Mouse (Mus musculus) urinary bladder, adult 18-20 months (tissue): Measurements from ENCODE around the gene Bcl7b.

Experiments used
- DNase-seq, 2 experiments: peaks; one replicate each; pipeline ENCODE4 v3.0.0; 2022; ENCODE audit warnings: low spot score in 2 of 2, mixed read lengths in 2 of 2

Gene Bcl7b

GRCm38 (mm10) chr5:135168063-135169062 lies at the start of gene Bcl7b:
Gene Bcl7b, plus strand, starts transcription at chr5:135168283.
- DNase-seq, result peak; percentile 85 to 96

- DNase-seq, result peak; percentile 26 to 30
Observed at GRCm38 (mm10) chr5:135118589-135119081, 49.4 kb upstream of the Bcl7b start.

GRCm38 (mm10) chr5:135120753-135121152 lies 47.3 kb upstream of the Bcl7b start:
- DNase-seq, result no peak

DNA sequence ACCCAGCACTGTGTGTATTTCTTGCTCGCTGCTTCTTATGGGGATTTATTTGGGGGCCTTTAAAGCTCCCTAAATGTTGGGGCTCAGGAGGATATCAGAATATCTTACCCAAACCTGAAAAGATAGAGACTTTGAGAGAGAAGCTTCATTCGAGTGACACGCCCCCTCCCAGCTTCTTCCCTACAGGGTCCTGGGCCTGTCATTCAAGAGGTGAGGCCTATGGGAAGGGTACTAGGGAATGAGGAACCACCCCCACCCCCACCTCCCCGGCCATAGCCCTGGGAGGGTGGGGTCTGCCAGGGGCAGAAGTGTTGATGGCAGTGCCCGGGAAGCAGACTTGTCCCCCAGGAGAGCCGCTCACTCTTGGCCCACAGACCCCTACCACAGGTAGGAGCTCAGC lies 42.0 kb upstream of the Bcl7b start:
- no peak for DNase-seq

GRCm38 (mm10) chr5:135127669-135128068 lies 40.4 kb upstream of the Bcl7b start:
- no peak for DNase-seq

GRCm38 (mm10) chr5:135129747-135130146 lies 38.3 kb upstream of the Bcl7b start:
- no peak for DNase-seq

DNA sequence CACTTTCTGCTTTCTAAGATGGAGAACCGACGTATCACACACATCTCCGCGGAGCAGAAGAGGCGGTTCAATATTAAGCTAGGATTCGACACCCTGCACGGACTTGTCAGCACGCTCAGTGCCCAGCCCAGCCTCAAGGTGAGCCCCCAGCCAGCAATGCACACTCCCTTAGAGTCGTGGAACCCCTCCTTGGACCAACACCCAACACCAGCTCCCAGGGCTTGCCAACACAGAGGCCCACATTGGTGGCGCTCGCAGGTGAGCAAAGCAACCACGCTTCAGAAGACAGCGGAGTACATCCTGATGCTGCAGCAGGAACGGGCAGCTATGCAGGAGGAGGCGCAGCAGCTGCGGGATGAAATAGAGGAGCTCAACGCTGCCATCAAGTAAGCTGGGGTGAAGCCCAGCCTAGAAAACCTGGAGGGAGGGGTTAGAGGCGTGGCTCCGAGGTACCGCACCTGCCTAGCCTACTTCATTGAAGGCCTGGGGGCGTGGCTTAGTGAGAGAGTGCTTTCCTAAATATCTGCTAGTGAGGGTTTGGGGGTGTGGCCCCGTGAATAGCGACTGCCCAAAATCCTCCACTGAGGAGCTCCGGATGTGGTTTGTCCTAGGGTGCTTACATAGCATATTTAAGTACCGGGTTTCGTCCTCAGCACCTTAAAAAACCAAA lies 34.2 kb upstream of the Bcl7b start:
- DNase-seq, result peak; percentile 54

- peak in 1 of 2 experiments; percentile 5 for DNase-seq
Observed at GRCm38 (mm10) chr5:135134534-135134933, 33.5 kb upstream of the Bcl7b start.

DNA sequence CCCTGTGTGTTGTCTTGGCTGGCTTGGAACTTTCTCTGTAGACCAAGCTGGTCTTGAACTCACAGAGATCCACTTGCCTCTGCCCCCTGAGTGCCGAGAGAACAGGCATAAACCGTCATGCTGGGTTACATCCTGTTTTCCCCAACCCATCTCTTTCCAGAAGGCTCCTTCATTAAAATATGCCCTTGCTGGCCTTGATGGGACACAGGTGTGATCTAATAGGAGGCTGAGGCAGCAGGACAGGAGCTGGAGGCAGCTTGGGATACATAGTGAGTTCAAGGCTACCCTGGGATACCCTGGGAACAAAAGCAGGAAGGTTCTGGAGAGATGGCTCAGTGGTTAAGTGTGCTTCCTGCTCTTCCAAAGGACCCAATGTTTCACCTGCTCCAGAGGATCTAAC lies 28.2 kb upstream of the Bcl7b start:
- DNase-seq, result no peak

- no peak for DNase-seq
Observed at GRCm38 (mm10) chr5:135144469-135144868, 23.6 kb upstream of the Bcl7b start.

- no peak for DNase-seq
Observed at GRCm38 (mm10) chr5:135145532-135145931, 22.6 kb upstream of the Bcl7b start.

DNA sequence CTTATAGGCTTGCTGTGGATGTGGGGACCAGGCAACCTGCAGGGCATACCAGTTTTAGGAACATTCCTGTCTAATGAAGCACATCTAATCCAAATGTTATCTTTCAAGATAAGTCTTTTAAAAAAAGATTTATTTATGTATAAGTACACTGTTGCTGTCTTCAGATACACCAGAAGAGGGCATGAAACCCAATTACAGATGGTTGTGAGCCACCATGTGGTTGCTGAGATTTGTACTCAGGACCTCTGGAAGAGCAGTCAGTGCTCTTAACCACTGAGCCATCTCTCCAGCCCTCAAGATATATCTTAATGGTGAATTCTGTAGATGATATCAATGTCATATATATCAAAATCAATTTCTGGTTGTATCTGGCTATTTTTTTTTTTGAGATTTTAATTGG lies 22.1 kb upstream of the Bcl7b start:
- no peak for DNase-seq

GRCm38 (mm10) chr5:135148715-135149052 lies 19.4 kb upstream of the Bcl7b start:
- no peak for DNase-seq

GRCm38 (mm10) chr5:135149053-135149819 lies 18.8 kb upstream of the Bcl7b start, which contains the start of gene Tbl2:
Gene Tbl2, plus strand, starts transcription at chr5:135149657.
- peak; percentile 98 to 99 for DNase-seq

DNA sequence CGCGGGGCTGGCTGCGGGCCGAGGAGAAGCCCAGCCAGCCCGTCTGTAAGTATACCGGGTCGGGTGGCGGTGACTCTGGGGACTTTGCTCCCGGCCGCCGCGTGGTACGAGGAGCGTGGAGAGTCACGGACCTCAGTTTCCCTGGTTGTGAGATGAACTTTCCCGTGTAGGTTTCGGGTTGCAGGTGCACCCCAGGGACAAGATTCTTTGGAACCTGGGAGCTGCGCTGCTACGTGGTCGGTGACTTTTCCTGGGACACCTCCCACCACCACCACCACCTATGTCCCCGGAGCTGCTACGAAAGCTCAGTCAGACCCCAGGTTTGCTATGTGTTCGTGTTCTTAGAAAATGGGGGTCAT lies 18.3 kb upstream of the Bcl7b start:
- DNase-seq, result no peak

GRCm38 (mm10) chr5:135156496-135156895 lies 11.6 kb upstream of the Bcl7b start:
- no peak for DNase-seq

GRCm38 (mm10) chr5:135161221-135161620 lies 6.9 kb upstream of the Bcl7b start:
- peak in 1 of 2 experiments; percentile 46 for DNase-seq

DNA sequence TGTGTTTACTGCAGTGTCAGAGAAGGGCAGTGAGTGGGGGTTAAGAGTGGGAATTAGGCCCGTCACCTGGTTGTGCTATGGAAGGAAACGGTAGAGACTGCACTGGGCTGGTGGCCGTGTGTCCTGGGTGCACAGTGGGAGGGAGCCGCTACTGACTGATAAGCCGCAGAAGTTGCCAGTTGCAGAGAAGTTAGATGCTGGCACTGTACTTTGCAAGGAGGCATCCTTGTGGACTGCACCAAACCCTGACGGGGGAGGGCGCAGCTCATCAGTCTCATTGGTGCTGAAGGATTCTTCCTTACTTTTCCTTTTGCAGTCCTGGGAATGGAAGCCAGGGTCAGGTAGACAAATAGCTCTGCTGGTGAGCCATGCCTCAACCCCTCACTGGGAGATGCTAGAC lies 6.4 kb upstream of the Bcl7b start:
- DNase-seq, result no peak

DNA sequence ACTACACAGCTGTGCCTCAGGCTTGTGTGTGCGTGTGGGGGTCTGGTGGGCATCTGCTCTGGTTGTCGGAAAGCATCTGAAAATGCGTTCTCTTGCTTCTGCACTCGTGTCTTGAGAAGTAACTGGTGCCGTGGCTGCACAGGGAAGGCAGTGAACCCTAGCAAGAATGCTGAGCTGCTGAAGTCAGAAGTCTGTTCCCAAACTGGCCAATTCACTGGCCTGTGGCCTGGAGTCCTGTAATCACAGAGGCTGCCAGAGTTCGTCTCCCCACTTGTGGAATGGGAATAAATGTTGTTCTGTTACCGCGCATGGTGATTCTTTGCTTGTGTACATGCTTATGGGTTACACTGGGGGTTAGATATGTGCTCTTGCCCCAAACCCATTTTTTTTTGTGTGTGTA lies 5.7 kb upstream of the Bcl7b start:
- no peak for DNase-seq

GRCm38 (mm10) chr5:135162821-135163220 lies 5.3 kb upstream of the Bcl7b start:
- no peak for DNase-seq

GRCm38 (mm10) chr5:135166909-135167308 lies 1.2 kb upstream of the Bcl7b start:
- no peak for DNase-seq

- DNase-seq, result no peak
Observed at GRCm38 (mm10) chr5:135167469-135167868, 614 bp upstream of the Bcl7b start.
